Mouse (Mus musculus) naive thymus-derived CD4-positive, alpha-beta T cell, adult 2 months (primary cell): ENCODE data around the gene Strip1.

ENCODE experiments used
- DNase-seq: peaks from one replicate; pipeline ENCODE4 v3.0.0-alpha.2; 2011; ENCODE audit warnings: low read depth

The Strip1 gene

DNA sequence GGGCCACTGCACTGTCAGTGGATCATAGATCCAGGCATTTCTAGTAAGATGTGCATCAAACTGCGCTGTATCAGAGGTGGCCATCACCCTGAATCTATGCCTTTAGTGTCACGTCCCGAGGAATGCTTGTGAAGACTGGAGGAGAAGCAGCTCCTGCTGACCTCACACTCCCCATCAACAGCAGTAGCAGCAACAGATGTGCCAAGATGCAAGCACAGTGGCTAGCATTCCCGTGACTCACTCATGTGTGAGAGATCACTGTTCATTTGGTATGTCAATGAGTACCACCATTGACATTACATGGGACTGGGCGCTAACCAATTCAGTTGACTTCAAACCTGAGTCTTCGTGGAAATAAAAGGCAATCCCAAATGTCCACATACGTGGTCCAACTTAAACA is 3.9 kb downstream of the Strip1 start:
- DNase-seq: no peak

DNA sequence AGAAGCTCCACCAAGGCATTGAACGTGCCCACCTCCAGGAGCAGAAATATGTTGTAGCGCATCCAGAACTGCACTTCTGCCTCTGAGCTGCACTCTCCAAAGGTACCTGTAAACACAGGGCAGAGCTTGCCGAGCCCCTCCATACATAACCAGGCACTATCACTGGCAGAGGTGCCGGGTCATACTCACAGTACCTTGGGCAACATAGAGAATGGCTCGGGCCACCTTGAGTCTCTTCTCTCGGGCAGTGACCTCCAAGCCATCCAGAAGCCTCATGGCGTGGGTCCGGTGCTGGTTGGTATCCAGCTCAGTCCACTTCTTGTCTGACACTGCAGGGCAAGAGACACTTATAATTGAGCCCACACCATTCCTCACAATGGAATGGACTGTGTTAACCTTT is 4.7 kb downstream of the Strip1 start:
- no peak for DNase-seq

DNA sequence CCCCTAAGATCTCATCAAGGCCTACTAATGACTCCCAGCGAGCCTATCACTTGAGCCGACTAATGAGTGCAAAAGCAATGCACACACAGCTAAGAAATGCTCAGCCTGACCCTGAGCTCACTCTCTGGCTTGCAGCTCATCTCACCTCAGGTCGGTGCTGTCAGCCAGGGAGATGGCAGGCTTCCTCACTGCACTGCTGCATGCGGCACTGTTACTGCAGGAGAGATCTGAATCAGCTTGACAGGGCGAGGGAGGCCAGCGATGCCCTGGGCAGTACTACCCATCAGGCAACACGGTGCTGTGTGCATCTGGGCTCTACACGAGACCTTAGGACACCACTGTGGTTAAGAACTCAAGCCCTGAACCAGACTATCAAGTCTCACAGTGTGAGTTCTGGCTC is 6.0 kb downstream of the Strip1 start:
- no peak for DNase-seq

DNA sequence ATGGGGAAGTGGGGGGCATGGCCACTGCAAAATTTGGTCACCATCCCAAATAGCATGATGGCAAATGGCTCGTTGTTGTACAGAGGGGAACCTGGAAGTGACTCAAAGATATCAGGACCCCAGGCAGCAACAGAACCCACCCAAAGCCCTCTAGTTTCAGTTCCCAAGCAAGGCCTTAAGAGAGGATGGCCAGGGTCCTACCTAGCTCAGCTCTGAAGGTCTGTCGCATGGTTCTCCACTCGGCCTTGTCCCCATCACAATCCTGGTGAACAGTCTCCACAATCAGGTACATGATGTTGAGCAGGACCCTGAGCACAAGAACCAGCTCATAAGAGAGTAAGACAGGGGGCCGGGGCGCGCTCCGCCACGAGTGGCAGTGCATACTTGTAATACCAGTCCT is 7.1 kb downstream of the Strip1 start:
- DNase-seq: no peak

DNA sequence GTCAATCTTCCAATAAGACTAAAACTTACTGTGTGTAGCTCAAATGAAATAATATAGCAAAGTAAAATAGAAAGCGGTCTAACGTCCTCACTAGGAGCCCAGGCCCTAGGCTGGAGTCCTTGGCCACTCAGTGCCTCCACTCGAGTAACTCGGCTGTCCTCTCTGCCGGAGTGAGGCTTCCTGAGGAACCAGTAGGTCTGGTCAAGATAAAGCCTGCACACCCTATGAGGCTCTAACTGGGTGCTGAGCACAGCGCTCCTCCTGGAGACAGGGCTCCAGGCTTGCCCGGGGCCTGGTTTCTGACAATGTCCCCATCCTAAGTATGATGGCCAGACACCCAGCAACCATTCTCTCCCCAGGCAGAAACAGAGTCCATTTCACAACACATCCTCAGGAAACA is 9.0 kb downstream of the Strip1 start:
- no peak for DNase-seq

DNA sequence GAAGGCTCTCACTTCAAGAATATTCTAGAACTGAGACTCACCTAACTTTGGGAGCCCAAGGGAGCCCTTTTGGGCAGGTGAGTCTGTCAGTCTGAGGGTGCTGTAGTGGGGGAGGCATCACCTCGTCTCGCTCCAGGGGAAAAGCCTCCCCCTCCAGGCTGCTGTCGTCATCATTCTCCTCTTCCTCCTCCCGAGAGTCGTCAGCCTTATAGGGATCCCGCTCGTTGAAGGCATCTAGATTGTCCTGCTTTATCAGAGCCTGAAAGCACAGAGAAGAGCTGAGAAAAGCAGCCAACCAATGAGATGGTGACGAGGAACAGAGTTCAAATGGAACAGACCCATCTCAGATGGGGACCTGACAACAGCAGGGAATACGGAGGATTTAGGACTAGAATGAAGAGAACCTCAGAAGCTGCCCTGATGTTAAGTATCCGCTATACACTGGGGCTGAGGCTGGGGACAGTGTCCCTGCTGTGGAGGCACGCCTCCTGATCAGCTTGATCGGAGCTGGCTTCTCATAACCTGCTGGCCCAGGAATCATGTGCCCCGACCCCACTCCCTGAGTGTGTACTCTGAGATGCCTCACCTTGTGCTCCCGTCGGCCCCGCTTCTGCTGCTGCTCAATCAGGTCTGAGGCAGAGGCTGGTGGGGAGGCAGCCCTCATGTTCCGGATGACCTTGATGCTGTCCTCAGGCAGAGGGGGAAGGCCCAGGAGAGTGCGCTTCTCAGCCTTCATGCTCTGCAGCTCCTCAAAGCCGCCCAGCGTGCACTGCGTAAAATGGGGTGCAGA is 10.0 kb downstream of the Strip1 start:
- no peak for DNase-seq

DNA sequence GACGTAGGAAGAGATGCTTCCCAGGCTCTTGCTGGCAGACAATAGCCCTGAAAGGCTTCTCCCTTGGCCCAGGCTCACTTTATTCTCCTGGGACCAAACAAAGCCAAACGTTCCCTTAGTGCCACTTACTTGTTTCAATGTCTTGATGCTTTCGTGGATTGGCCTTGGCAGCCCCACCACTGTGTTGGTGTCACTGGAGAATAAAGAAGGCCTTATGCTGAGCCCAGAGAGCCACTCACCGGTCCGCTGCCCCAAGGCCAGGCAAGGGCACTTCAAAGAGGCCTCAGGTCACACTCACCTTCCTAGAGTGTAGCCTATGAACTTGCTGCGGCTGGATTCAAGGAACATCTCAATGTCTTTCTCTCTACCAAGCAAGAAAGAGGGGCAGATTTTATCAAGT is 11.6 kb downstream of the Strip1 start:
- DNase-seq: no peak

DNA sequence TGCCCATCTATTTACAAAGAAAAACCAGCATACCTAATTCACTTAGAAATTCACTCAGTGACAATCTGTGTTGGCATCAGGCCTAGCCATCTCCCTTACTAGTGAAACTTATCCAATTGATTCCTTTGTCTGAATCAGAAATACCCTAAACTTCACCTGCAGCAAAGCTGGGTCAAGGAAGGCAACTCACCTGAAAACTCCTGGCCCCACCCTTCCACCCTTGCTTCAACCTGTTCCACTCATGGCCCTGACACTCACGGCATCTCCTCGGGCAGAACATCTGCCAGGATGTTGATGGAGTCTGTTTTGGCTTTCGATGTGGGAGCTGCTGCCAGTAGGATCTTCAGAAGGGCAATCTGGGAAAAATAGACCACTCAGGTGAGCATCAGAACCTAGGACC is 13.7 kb downstream of the Strip1 start:
- no peak for DNase-seq

DNA sequence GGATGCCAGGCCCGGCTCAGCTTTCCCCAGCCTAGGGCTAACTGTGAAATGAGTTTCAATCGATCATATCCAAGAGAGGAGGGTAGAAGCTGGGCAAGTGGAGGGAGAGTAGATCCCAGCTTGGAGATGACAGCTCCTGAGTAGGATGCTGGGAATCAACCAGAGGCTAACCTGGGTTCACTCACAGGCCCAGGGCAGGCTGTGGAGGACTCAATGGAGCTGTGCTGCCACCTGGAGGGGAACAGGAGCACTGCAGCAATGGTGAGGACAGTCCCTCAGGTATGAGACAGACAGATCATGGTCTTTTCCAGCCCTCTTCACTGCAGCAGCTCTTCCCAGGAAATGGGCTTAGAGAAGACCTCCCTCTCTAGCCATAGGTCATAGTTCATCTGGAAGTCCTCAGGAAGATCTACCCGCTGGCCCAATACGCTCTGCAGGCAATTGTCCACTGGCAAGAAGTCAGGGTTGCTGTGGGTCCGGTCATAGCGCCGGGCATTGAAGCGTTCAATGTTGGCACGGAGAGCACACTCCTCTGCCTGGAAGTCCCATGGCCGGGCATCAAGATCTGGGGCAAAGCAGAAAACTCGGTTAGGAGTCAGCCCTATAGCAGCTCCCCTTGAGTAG is 18.5 kb downstream of the Strip1 start:
- peak; percentile 54 for DNase-seq

DNA sequence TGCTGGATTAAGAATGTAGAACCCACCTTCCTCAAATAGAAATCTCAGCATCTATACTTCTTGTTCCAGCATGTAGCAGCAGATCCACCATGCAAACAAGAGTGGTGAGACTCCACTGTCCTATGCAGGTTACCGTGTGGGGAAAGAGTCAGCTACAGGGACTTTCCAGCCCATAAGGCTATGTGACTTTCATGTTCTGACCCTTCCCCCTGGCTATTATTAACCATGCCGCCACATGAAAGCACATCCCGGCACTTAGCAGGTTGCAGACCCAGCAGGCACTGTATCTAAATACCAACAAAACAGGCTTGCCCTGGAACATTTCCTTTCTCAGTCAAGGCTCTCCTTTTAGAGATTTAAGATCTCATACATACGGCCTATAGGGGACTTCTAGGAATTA is 20.1 kb downstream of the Strip1 start:
- no peak for DNase-seq

DNA sequence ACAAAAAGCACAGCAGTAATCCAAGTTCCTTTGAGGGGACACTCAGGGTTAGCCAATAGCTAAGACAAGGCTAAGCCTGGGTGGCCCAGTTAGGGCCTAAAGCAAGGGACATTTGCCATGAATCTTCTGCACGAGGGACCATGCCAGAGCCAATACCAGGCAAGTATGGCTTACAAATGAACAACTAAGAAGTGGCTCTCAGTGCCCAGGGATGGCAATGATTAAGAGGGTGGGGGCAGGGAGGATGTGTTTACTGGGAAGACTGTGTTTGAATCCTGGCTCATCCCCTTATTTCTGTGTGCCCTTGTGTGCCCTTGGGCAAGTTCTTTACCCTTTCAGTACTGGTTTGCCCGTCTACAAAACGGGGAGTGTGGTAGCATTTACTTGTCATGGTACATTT is 22.1 kb downstream of the Strip1 start:
- DNase-seq: no peak

DNA sequence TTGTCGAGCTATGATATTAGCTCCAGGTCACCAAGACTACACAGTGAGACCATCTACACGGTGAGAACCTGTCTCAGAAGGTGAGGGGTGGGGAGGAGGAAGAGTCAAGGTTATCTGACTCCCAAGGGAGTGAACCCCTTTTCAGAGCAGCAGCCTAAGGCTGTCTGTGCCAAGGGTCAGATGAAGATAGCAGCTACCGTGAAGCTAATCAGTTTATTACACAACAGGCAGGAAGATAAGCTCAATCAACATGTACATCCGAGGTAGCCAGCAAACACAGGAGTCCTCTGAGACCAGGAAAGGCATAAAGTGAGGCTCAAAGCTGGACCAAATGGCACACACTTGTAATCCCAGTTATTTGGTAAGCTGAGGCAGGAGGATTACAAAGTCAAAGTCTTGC is 22.7 kb downstream of the Strip1 start:
- no peak for DNase-seq

DNA sequence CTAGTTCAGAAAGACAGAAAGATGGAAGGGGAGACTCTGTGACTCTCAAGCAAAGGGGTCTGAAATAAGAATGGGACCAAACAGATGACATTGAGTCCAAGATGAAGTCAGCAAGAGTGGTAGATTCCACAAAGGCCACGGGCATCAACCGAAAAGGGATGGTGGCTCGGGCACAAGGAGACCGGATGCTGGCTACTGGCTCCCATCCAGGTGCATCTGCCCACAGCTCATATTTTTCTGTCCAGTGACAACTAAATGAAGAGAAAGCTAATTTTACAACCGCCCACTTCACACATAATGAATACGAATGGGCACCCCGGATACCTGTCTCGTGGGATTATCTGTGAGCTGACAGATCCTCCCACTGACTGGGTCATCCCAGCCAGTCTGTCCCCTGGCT is 24.3 kb downstream of the Strip1 start:
- DNase-seq: no peak

DNA sequence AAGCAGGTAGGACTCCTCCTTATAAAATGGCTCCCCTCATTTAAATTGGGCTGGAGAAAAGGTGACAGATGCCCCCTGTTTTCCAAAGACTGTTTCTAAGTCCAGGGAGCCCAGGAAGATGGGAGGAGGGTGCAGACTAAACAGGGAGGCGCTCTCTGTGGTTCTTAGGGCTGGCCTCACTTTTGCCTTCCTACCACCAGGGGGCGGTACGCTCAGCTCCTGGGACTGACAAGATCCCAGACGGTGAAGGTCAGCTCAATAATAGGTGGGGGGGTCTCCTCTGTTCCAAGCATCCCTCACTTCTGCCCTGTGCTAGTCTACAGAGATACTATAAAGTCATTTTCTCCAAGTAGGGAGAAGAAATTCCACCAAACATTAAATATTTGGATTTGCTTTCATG is 26.2 kb downstream of the Strip1 start:
- peak; percentile 67 for DNase-seq

DNA sequence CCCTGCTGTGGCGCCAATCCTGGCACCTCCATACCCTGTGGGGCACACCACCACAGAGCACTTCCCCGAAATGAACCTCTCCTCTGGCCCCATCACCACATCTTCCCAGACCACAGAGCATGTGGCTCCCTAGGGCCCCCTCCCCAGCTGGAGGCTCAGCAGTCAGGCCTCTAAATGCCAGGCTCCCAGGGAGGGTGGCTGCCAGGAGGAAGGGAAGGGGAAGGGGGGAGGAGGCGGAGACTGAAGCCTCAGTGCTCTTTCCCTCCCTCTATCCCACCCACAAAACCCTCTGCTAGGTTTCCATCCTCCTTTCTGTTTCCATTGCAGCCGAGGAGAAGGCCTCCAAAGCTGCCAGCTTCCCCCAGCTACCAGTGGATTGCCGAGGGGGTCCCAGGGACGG is 31.4 kb downstream of the Strip1 start:
- no peak for DNase-seq

DNA sequence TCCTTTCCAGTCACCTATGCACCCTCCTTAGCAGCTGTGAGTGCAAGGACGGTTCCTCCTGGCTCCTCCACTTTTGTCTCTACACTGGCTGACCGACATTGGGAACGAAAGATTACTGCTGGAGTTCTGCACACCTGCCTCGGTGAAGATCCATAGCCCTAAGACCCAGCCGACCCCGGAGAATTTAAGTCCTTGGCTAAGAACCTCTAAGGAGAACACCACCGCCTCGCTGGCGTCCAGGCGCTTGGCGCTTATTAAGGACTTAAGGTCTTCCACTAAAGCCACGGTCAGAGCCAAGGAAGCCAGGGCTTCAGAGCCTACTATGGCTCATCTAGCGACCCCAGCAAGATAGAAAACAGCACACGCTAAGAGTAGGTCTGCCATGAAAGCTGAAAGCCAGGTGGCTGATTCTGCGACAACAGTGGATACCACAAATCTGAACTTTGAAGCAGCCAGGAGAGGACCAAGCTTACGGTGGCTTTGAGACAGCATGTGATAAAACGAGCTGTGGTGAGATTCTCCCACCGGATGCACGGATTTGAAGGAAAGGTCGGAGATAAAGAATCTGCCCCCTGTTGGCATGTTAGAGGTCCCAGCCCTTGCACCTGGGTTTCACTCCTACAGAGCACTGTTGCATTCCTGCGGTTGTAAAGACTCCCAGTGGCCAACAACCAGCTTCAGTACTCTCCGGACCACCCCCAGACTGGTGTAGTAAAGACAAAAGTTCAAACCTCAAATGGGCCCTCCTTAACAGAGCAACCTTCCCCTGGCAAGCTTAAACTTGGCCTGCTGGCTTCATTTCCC is 33.7 kb downstream of the Strip1 start:
- DNase-seq: no peak

DNA sequence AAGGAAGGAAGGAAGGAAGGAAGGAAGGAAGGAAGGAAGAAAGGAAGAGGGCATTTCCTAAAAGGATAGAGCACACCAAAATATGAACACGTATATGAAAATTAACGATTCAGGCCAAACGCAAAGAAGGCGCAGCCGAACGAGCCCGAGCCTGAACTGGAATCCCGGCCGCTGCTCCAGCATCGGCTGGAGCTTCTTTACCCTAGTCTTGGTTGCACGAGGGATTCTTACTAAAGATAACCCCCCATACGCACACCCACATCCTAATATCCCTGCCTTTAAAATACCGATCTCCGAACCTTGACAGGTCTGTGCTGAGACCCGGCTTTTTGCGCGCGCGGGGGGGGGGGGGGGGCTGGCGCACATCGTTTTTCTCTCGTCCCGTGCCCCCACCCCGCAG is 34.4 kb downstream of the Strip1 start:
- DNase-seq: no peak

DNA sequence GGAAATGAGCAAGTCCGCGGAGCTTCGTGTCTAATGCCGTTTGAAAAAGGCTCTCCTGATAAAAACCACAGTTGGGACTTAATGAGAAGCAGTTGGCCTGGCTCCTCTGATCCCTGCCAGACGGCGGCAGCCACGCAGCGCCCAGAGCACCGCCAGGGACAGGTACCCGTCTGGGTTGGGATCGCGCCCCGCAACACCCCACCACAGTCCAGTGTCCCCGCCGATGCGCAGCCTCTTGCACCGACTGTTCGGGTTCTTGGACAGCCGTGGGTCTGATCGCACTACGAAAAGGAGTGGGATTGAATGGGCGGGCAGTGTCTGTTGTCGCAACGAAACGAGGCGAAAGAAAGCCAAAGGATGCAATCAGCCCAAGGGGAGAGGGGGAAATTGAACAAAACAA is 34.9 kb downstream of the Strip1 start:
- no peak for DNase-seq

DNA sequence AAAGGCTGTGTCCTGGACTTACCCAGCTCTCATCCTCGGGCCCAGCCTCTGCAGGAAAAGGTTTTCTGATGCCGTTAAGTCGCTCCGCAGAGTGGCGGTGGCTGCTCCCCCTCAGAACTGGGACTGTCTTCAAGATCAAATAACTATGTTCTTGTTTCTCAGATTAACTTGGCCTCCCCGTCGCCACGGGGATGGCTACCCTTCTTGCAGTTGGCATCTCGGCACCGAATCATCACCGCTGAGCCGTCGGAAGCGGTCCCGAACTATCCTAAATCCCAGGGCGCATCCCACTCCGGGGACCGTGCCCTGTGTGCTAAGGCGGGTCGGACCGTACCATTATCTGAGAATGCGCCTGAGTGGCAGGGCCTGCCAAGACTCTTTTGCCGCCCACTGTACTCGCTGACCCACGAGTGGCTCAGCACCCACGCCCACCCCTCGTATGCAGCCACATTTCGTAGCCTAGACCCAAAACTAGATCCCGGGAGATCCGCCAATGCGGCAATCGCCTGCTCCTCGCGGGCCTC is 35.5 kb downstream of the Strip1 start:
- no peak for DNase-seq

DNA sequence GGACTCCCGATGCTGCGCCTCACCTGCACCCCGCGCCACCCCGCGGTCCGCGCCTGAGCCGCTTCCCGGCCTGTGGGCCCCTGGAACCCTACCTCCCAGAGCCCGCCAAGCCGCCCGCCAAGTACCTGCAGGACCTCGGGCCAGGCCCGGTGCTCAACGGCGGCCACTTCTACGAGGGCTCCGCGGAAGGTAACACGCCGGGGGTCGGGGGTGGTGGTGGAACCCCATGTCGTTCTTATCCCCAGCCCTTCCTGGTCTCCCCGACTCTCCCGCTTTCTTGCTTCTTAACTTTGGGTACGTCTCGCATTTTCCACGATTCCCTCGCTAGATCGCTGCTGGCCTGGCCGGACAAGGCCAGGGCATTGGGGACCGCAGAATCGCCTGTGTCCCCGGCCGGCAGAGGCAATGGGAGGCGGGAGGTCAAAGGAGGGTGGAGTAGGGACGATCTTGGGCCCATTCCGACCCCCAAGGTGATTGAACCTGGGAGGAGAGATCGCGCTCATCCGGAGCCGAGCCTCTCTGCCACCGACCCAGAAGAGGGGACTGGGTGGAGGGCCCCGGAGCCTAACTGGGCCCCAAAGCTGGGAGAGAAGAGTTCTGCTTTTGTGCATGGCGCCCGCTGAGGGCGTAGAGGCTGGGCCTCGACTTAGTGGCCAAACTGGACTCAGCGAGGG is 36.1 kb downstream of the Strip1 start:
- no peak for DNase-seq

DNA sequence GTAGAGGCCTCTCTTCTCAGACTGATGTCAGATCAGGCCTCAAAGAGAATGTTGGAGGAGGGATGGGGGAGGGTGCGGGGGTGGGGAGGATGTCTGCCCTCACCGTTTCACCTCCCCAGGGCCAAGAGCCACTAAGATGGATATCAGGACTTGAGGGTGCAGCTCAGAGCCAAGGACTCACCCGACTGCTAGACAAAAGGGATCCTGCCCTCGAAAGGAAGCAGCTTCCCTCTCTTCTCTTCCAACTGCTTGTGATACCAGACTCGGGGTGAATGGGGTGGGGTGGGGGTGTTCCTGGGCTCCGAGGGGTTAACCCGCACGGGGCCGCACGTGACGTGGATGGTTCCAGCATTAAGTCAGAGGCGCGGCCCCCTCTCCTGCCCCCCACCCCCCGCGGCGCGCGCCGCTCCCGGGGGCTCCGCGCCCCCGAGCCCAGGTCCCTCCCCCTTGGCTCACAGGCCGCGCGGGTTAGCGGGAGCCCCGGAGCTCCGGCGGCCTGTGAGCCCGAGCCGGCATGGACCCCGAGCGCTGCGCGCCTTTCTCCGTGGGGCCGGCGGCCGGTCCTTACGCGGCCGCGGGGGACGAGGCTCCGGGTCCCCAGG is 36.7 kb downstream of the Strip1 start, which contains the start of gene Alx3:
Gene Alx3 (plus strand): TSS at position 370 of the 602 bp plus-strand sequence.
- DNase-seq: no peak

DNA sequence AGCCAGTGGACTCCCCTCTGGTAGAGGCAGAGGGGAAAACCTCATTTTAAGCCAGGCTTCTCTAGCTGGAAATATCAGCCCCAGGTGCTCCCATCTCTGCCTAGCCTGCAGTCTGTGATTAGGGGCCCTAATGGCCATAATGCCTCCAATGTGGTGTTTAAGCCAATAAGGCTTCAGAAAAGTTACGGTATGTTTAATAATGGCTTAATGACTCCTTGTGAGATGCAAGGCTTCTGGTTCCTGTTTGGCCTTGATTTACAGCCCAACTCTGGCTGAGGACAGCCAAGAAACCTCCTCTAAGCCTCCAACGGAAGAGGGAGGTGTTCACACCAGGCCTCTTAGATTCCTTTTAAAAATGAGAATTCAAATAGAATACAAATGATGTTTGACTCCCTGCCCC is 37.9 kb downstream of the Strip1 start:
- DNase-seq: no peak
